Mouse (Mus musculus): ENCODE measurements around the gene Ints3.

DNA sequence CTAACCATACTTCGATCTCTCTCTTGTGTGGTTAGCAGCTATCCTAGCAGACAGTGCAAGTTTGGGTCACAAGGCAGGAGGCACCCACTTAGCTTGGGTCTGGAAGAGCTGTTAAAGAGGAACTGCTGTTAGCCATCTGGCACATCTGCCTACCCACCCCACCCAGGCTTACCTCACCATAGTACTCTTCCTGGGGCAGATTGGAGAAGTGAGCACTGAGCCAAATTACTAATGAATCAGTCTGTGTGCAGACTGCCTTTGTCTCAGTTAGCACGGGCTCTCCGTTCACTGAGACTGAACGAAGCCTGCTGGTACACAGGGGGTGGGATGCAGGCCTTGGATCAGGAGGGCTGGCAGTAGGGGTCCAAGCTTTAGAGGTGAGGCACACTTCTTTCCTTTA, 49.7 kb downstream of the Ints3 start:
- no peak for TF ChIP-seq CTCF (conservative IDR thresholded peaks at IDR 0.05; ENCODE audit: insufficient read depth, insufficient read length, low read depth, low read length)
- no peak for TF ChIP-seq POLR2A (IDR thresholded peaks at IDR 0.05; ENCODE audit: low read depth, low read length)

Data from kidney, adult 2 months (tissue).